Mouse (Mus musculus) gastrocnemius, postnatal 14 days (tissue): ENCODE measurements around the gene 4931408C20Rik. TPM values are rescaled to one million over a fixed set of nuclear protein-coding genes. Genes with fewer than 3 reads are reported as not detected.
A peak's percentile ranks its signal among the peaks of the same experiment; 100 is the strongest.

Experiments
- DNase-seq: peaks from one replicate; pipeline ENCODE4 v3.0.0; 2021; ENCODE audit warnings: mixed read lengths
- intact Hi-C: fragments of 180-260 bp; cut with DNase I; formaldehyde crosslinking; loops from one replicate; pipeline ENCODE4 v1.15.1; 2025; ENCODE audit warnings: low total_unique reads
- long read RNA-seq, 2 experiments: library from polyadenylated mRNA; stranded (forward); transcript quantifications; one replicate each; pipeline ENCODE4 v2.0.0; 2021
- total RNA-seq, 2 experiments: library from RNA; stranded (reverse); gene quantifications; 2 replicates each; pipeline ENCODE4 v1.2.3; 2021

The 4931408C20Rik gene
- not detected for total RNA-seq
- long read RNA-seq, experiment 1: 0 reads
- long read RNA-seq, experiment 2: 0 reads

DNA sequence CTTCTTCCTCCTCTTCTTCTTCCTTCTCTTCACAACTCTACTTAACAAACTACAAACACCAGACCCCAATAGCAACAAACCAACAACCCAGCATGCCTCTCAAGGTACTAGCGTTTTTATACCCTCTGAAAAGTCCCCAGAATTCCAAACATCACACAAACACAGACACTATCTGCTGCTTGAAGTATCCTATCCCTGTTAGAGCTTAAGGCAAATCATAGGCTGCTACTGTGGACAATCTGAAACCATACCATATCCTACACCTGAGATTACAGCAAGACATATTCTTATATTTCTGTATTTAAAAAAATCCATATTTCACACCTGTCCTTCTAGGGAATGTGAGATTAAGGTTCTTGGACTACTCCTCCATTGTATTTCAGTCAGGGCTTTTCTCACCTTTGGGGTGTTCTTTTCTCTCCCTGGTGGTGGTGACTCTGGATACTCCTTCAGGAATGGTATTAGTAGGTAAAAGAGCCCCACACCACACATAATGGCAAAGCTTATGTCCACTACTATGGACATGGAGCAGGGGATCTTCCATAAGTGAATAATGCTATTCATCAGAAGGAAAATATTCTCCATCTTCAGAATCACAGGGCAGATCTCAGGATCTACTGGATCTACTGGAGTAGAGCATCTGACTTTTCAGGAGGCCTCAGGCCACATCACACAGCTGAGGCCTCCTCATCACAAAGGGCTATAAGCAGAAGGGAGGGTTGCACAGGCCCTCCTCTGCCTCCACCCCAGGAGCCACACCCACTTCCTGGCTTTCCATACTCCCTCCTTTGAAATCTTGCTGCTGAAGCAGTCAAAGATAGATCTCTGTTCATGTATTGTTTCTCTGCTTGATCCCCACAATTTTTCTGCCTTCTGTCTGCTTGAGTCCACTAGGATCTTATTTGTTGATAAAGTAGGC is at the start of gene 4931408C20Rik:
Gene 4931408C20Rik (minus strand): TSS at position 619 of the 919 bp plus-strand sequence.
- intact Hi-C loops: no loop called here
- DNase-seq: peak; percentile 17

DNA sequence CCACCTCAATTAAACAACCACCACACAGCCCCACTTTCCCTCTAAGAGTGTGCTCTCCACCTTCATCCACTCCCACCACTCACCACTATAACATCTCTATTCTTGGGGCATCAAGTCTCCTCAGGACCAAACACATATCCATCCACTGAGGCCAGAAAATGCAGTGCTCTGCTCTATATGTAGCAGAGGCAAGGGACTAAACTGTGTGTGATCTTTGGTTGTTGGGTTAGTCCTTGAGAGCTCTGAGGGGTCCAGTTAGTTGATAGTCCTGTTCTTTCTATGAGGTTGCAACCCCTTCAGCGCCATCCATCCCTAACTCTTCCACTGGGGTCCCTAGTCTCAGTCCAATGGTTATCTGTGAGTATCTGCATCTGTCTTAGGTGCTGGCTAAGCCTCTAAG is 666 bp upstream of the 4931408C20Rik start:
- DNase-seq: no peak
- intact Hi-C loops: no loop called here

DNA sequence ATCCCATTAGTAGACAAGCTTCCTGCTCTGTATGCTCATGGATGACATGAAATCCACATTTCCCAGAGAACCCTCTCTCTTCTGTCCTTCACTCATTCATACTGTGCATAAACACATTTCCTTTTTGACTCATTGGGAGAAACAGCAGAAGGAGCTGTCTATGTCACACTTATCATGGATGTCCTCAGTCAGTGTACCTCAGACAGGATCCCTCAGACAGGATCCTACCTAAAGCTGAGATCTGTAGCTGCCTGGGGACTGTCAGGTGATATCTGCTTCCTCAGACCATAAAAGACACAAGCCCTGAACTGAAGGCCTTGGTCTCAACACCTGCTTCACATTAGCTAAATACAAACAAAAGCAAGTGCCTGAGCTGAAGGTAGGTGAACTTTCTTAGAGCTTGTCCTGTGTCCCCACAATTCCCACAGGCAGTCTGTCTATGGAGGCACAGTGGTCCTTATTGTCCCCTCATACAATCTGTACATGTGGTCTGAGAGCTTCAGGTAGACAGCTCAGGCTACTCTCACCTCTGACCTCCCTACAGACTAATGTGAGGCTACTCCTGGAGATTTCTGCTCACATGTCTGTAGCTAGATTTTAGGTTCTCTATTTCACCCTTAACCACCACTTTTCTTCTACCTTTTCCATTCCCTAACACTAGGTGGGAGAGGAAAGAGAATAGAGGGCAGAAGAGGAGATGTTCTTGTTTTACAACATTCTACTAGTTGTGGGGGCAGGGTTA is 1.1 kb downstream of the 4931408C20Rik start:
- no peak for DNase-seq
- intact Hi-C loops: no loop called here

DNA sequence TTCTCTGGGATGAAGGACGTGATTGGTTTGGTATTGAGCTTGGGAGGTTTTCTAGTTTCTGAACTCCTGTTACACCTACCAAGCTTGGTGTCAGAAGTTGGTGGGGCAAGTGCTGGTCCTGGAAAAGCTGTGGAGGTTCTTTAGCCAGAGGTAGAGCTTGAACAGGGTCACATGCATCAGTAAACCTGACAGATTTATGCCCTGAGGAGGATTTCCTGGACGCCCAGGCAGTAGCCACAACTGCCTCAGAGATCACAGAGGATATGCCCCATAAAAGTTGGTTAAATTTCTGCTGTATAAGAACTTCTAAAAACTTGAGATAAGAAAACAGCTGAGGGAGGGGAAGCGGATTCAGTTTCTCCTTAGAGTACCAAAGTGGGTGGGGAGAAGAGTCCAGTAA is 1.9 kb downstream of the 4931408C20Rik start:
- DNase-seq: no peak
- intact Hi-C loops: no loop called here

DNA sequence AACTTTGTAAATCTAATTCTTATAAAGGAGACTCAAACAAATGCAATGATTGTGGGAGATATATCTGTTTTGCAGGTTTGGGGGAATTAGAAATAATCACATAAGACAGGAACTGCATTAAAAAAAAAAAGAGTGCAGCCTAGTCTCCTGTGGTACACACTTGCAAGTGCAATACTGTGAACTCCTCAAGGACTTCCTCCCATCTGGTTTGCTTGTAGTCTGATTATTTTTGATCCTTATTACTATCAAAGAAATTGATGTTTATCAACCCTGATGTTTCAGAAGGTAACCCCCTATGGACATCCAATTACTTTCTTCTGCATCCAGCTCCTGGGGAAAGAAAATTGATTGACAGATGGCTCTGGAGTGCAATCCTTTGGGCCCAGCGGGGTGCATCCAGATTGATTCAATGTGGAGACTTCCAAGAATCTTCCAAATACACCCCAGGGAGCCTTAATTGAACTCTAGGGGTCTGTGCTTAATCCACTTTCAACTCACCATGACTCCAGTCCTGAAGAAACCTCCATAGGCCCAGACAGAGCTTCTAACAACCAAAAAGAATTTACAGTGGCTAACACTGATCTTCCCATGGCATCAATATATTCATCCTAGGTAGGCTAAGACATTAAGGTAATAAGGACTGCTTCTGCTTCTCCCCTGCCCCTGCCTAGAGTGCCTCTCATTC is 37.4 kb downstream of the 4931408C20Rik start:
- intact Hi-C loops: no loop called here
- no peak for DNase-seq

DNA sequence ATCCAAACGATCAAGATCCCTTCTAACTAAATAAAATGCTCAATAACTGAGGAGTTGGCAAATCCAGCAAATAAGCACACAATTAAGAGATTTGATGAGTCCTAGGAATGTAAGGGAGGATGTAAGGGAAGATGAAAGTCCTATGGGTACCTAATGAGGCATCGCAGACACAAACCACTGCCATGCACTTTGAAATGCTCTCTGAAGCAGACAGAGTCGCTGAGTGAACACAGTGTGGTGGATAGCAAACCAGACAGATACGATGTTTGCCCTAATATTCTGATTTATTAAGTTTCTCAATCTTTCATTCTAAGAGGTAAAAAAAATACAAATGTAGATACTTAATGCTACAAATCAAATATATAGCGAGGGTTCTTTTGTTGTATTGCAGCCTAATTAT is 51.2 kb downstream of the 4931408C20Rik start:
- no peak for DNase-seq
- intact Hi-C loops: no loop called here
